Mouse (Mus musculus) myocyte (in vitro differentiated cells): Measurements from ENCODE around the gene Naa25. TPM values are rescaled to one million over a fixed set of nuclear protein-coding genes. Genes with fewer than 3 reads are reported as not detected.

Experiments used
- H3K27me3 ChIP-seq: one replicate; pipeline ENCODE4 v1.6.1; 2011; ENCODE audit not compliant: control insufficient read depth, insufficient read depth, insufficient read length
- H3K36me3 ChIP-seq: one replicate; pipeline ENCODE4 v1.6.1; 2011; ENCODE audit not compliant: control insufficient read depth, insufficient read depth
- H3K4me2 ChIP-seq: one replicate; pipeline ENCODE4 v1.6.1; 2011; ENCODE audit warnings: low read depth, control low read depth
- H3K4me3 ChIP-seq: one replicate; pipeline ENCODE4 v1.5.1; 2011; ENCODE audit warnings: mild to moderate bottlenecking, control low read depth, moderate library complexity
- H3K79me2 ChIP-seq: one replicate; pipeline ENCODE4 v1.6.1; 2011; ENCODE audit not compliant: control insufficient read depth, insufficient read depth
- H3ac ChIP-seq: one replicate; pipeline ENCODE4 v1.6.1; 2011; ENCODE audit not compliant: control insufficient read depth, insufficient read length
- CEBPB ChIP-seq: IDR thresholded peaks from 2 replicates; pipeline ENCODE4 v1.6.1; 2011; ENCODE audit warnings: mild to moderate bottlenecking, moderate library complexity; ENCODE audit not compliant: poor library complexity, insufficient read depth, severe bottlenecking
- E2F4 ChIP-seq: IDR thresholded peaks from one replicate; pipeline ENCODE4 v1.6.1; 2011; ENCODE audit warnings: mild to moderate bottlenecking, control low read depth, moderate library complexity; ENCODE audit not compliant: insufficient read depth
- MAX ChIP-seq: IDR thresholded peaks from one replicate; pipeline ENCODE4 v1.6.1; 2011; ENCODE audit warnings: low read depth, mild to moderate bottlenecking, control low read depth
- MYOD1 ChIP-seq, 3 experiments: IDR thresholded peaks; one replicate each; pipeline ENCODE4 v1.6.1; 2011; ENCODE audit warnings: control low read depth in 2 of 3, low read depth in 2 of 3, mild to moderate bottlenecking in 2 of 3, moderate library complexity in 1 of 3; ENCODE audit not compliant: insufficient read length in 2 of 3, control insufficient read depth in 1 of 3
- MYOG ChIP-seq, 3 experiments: IDR thresholded peaks; one replicate each; pipeline ENCODE4 v1.6.1; 2011; ENCODE audit warnings: control low read depth in 2 of 3, low read depth in 2 of 3, mild to moderate bottlenecking in 2 of 3; ENCODE audit not compliant: insufficient read length in 2 of 3, control insufficient read depth in 1 of 3, insufficient read depth in 1 of 3
- POLR2A ChIP-seq: IDR thresholded peaks from one replicate; pipeline ENCODE4 v1.6.1; 2011; ENCODE audit warnings: low read depth, mild to moderate bottlenecking, control low read depth, moderate library complexity; ENCODE audit not compliant: insufficient read length
- POLR2AphosphoS2 ChIP-seq: IDR thresholded peaks from one replicate; pipeline ENCODE4 v1.6.1; 2011; ENCODE audit warnings: low read depth, control low read depth; ENCODE audit not compliant: insufficient read length
- REST ChIP-seq: IDR thresholded peaks from one replicate; pipeline ENCODE4 v1.6.1; 2011; ENCODE audit warnings: mild to moderate bottlenecking, control low read depth, moderate library complexity; ENCODE audit not compliant: insufficient read depth, insufficient read length
- SRF ChIP-seq: IDR thresholded peaks from one replicate; pipeline ENCODE4 v1.6.1; 2011; ENCODE audit warnings: low read depth; ENCODE audit not compliant: control insufficient read depth, insufficient read length
- TCF12 ChIP-seq: IDR thresholded peaks from one replicate; pipeline ENCODE4 v1.6.1; 2011; ENCODE audit warnings: mild to moderate bottlenecking, control low read depth; ENCODE audit not compliant: poor library complexity, insufficient read depth, severe bottlenecking
- TCF3 ChIP-seq: IDR thresholded peaks from one replicate; pipeline ENCODE4 v1.6.1; 2011; ENCODE audit warnings: low read depth, control low read depth; ENCODE audit not compliant: insufficient read length
- USF1 ChIP-seq: IDR thresholded peaks from one replicate; pipeline ENCODE4 v1.6.1; 2011; ENCODE audit warnings: low read depth, mild to moderate bottlenecking, control low read depth, moderate library complexity
- polyA plus RNA-seq: library from polyadenylated mRNA; unstranded; fragments of >200 nt; fragmentation: generic; extraction: Trizol; gene quantifications from one replicate; pipeline ENCODE4 v1.2.1, GENCODE M21; 2012; ENCODE audit warnings: missing spikeins

The Naa25 gene
- polyA plus RNA-seq, 1 experiment, result 22.0 TPM

GRCm38 (mm10) chr5:121474610-121475009 is 76.9 kb downstream of the Naa25 start:
- no peak overlapping the region for H3K4me3 ChIP-seq
- no peak overlapping the region for H3ac ChIP-seq
- H3K79me2 ChIP-seq, result no peaks in the 10 kb centered on the region
- TF ChIP-seq E2F4 (no peak), MYOG (IDR thresholded peaks at IDR 0.05; ENCODE audit: control insufficient read depth in 1 of 3, insufficient read depth in 1 of 3, insufficient read length in 2 of 3, low read depth in 2 of 3) (no peak), MYOD1 (IDR thresholded peaks at IDR 0.05; ENCODE audit: control insufficient read depth in 1 of 3, insufficient read length in 2 of 3, low read depth in 2 of 3) (no peak)
- H3K4me2 ChIP-seq, result no peak overlapping the region
- H3K36me3 ChIP-seq, result no peaks in the 10 kb centered on the region
- H3K27me3 ChIP-seq, result no peaks in the 10 kb centered on the region

- no peak overlapping the region for H3K4me2 ChIP-seq
- H3K27me3 ChIP-seq, result no peaks in the 10 kb centered on the region
- H3ac ChIP-seq, result no peak overlapping the region
- no peak overlapping the region for H3K4me3 ChIP-seq
- no peaks in the 10 kb centered on the region for H3K79me2 ChIP-seq
- TF ChIP-seq REST (no peak), CEBPB (no peak), POLR2A (no peak), TCF3 (no peak), E2F4 (no peak), MYOG (IDR thresholded peaks at IDR 0.05; ENCODE audit: control insufficient read depth in 1 of 3, insufficient read depth in 1 of 3, insufficient read length in 2 of 3, low read depth in 2 of 3) (no peak)
- H3K36me3 ChIP-seq, result no peaks in the 10 kb centered on the region
Observed at GRCm38 (mm10) chr5:121476040-121476439, 78.3 kb downstream of the Naa25 start.

GRCm38 (mm10) chr5:121477680-121478079 is 79.9 kb downstream of the Naa25 start:
- Histone ChIP-seq H3K27me3 (peaks cover 8% of the 10 kb centered on the region), H3ac (no peak overlapping the region), H3K4me3 (no peak overlapping the region), H3K36me3 (no peaks in the 10 kb centered on the region), H3K79me2 (no peaks in the 10 kb centered on the region), H3K4me2 (no peak overlapping the region)
- TF ChIP-seq USF1 (no peak), TCF12 (no peak), SRF (no peak)

GRCm38 (mm10) chr5:121484801-121485200 is 87.1 kb downstream of the Naa25 start:
- H3K79me2 ChIP-seq, result no peaks in the 10 kb centered on the region
- peaks cover 38% of the 10 kb centered on the region for H3K27me3 ChIP-seq
- no peaks in the 10 kb centered on the region for H3K36me3 ChIP-seq
- H3K4me3 ChIP-seq, result no peak overlapping the region
- no peak overlapping the region for H3K4me2 ChIP-seq
- no peak overlapping the region for H3ac ChIP-seq
- TF ChIP-seq REST (no peak), E2F4 (no peak), SRF (no peak), TCF12 (no peak), TCF3 (no peak), MYOG (IDR thresholded peaks at IDR 0.05; ENCODE audit: control insufficient read depth in 1 of 3, insufficient read depth in 1 of 3, insufficient read length in 2 of 3, low read depth in 2 of 3) (no peak), MYOD1 (IDR thresholded peaks at IDR 0.05; ENCODE audit: control insufficient read depth in 1 of 3, insufficient read length in 2 of 3, low read depth in 2 of 3) (no peak), MAX (no peak), USF1 (no peak), CEBPB (no peak), POLR2A (no peak), POLR2AphosphoS2 (no peak)

GRCm38 (mm10) chr5:121493305-121493704 is 95.6 kb downstream of the Naa25 start:
- TF ChIP-seq TCF3 (no peak), POLR2A (no peak), REST (no peak), SRF (no peak), MYOG (IDR thresholded peaks at IDR 0.05; ENCODE audit: control insufficient read depth in 1 of 3, insufficient read depth in 1 of 3, insufficient read length in 2 of 3, low read depth in 2 of 3) (no peak), USF1 (no peak), MYOD1 (IDR thresholded peaks at IDR 0.05; ENCODE audit: control insufficient read depth in 1 of 3, insufficient read length in 2 of 3, low read depth in 2 of 3) (no peak), POLR2AphosphoS2 (no peak), TCF12 (no peak), CEBPB (no peak), MAX (no peak)
- Histone ChIP-seq H3K4me2 (no peak overlapping the region), H3K4me3 (no peak overlapping the region), H3K79me2 (no peaks in the 10 kb centered on the region), H3K36me3 (no peaks in the 10 kb centered on the region), H3ac (no peak overlapping the region), H3K27me3 (peaks cover 32% of the 10 kb centered on the region)

Other genes starting within 250 kb of the Naa25 start
- 78.7 TPM for gene Ptpn11, start 206.5 kb upstream of the Naa25 start, polyA plus RNA-seq
- 1,361 TPM for gene Rpl6, start 193.5 kb upstream of the Naa25 start, polyA plus RNA-seq
- 6.6 TPM for gene Hectd4, start 177.7 kb upstream of the Naa25 start, polyA plus RNA-seq
- 29.3 TPM for gene Trafd1, start 12.3 kb upstream of the Naa25 start, polyA plus RNA-seq
- gene Tmem116, start 54.0 kb downstream of the Naa25 start, polyA plus RNA-seq, result 3.3 TPM
- gene Erp29, start 54.6 kb downstream of the Naa25 start, polyA plus RNA-seq, result 86.0 TPM
- gene Adam1b, start 105.5 kb downstream of the Naa25 start, polyA plus RNA-seq, result 0.02 TPM
- gene Adam1a, start 147.5 kb downstream of the Naa25 start, polyA plus RNA-seq, result 0.77 TPM
- gene Gm42878, start 147.5 kb downstream of the Naa25 start, polyA plus RNA-seq, result 0.13 TPM
- 100 TPM for gene Mapkapk5, start 148.0 kb downstream of the Naa25 start, polyA plus RNA-seq
- gene Aldh2, start 195.9 kb downstream of the Naa25 start, polyA plus RNA-seq, result 210 TPM
- gene Acad12, start 221.0 kb downstream of the Naa25 start, polyA plus RNA-seq, result 2.1 TPM